Mouse (Mus musculus) heart, embryonic 14.5 days (tissue): ENCODE results near the gene Setd2. TPM values are rescaled to one million over a fixed set of nuclear protein-coding genes. Genes with fewer than 3 reads are reported as not detected.

Experiments
- ATAC-seq: fragments of 200-750 bp; cut with Nextera tagmentation; 2 replicates; pipeline ENCODE4 v1.8.0; 2017; ENCODE audit warnings: low read depth, moderate TSS enrichment; ENCODE audit not compliant: insufficient number of reproducible peaks, insufficient read depth, low FRiP score
- H3K27ac ChIP-seq, 2 experiments: fragments of 200-500 bp in 1 of 2; fragments of 300-500 bp in 1 of 2; sonication (generic) in 1 of 2; replicated peaks in 1 of 2; 2 replicates each; pipeline ENCODE4 v1.5.1; 2012 to 2014; ENCODE audit warnings: low read depth in 2 of 2, low read length in 2 of 2, control low read depth in 1 of 2, mild to moderate bottlenecking in 1 of 2, mixed read lengths in 1 of 2; ENCODE audit not compliant: control insufficient read depth in 1 of 2, insufficient read depth in 1 of 2
- H3K27me3 ChIP-seq: fragments of 300-500 bp; sonication (generic); 2 replicates; pipeline ENCODE4 v1.6.1; 2014; ENCODE audit warnings: mild to moderate bottlenecking, low read length, control low read depth; ENCODE audit not compliant: control insufficient read depth, insufficient read depth
- H3K36me3 ChIP-seq: fragments of 300-500 bp; sonication (generic); 2 replicates; pipeline ENCODE4 v1.6.1; 2014; ENCODE audit warnings: mild to moderate bottlenecking, control low read depth, low read length, mixed read lengths; ENCODE audit not compliant: control insufficient read depth, insufficient read depth
- H3K4me1 ChIP-seq, 2 experiments: fragments of 200-500 bp in 1 of 2; fragments of 300-500 bp in 1 of 2; sonication (generic) in 1 of 2; 2 replicates each; pipeline ENCODE4 v1.6.1; 2012 to 2014; ENCODE audit warnings: low read length in 2 of 2, control low read depth in 1 of 2, mixed read lengths in 1 of 2; ENCODE audit not compliant: control insufficient read depth in 2 of 2, insufficient read depth in 2 of 2
- H3K4me2 ChIP-seq: fragments of 300-500 bp; sonication (generic); 2 replicates; pipeline ENCODE4 v1.6.1; 2014; ENCODE audit warnings: mild to moderate bottlenecking, low read length
- H3K4me3 ChIP-seq, 2 experiments: fragments of 200-500 bp in 1 of 2; fragments of 300-500 bp in 1 of 2; sonication (generic) in 1 of 2; 2 replicates each; pipeline ENCODE4 v1.5.1; 2012 to 2014; ENCODE audit warnings: low read length in 2 of 2, mild to moderate bottlenecking in 2 of 2, control low read depth in 1 of 2, low read depth in 1 of 2, moderate library complexity in 1 of 2; ENCODE audit not compliant: control insufficient read depth in 1 of 2, insufficient read depth in 1 of 2
- H3K9ac ChIP-seq: fragments of 300-500 bp; sonication (generic); 2 replicates; pipeline ENCODE4 v1.6.1; 2014; ENCODE audit warnings: mild to moderate bottlenecking, low read length
- H3K9me3 ChIP-seq: fragments of 300-500 bp; sonication (generic); 2 replicates; pipeline ENCODE4 v1.6.1; 2016; ENCODE audit warnings: low read length, control low read depth; ENCODE audit not compliant: control insufficient read depth
- WGBS: fragments of 180-500 bp; shearing (Covaris S2); extraction: QIAGEN DNeasy Blood & Tissue Kit; methylation state at CpG from one replicate; pipeline ENCODE4 v1.1.7; 2014; 5-methylcytosine and 5-hydroxymethylcytosine counted together
- microRNA-seq: library from miRNA; unstranded; fragments of <30 nt; microRNA quantifications from one replicate; pipeline ENCODE4, GENCODE M21; 2016
- polyA plus RNA-seq: library from polyadenylated mRNA; unstranded; fragments of >200 nt; fragmentation: Nextera tagmentation; extraction: Ambion mirVana; gene quantifications from 2 replicates; pipeline ENCODE4 v1.2.1, GENCODE M21; 2014

Gene Setd2
- polyA plus RNA-seq, 1 experiment from 2014 or later = 35.6 TPM

- Histone ChIP-seq H3K27me3 (no peaks in the 10 kb centered on the region), H3K4me1 (peaks cover 6 to 32% of the 10 kb centered on the region in 2 experiments), H3K4me3 (no peak overlapping the region), H3K9me3 (no peaks in the 10 kb centered on the region), H3K4me2 (no peak overlapping the region), H3K27ac (no peak overlapping the region), H3K36me3 (peaks cover 10% of the 10 kb centered on the region), H3K9ac (no peak overlapping the region)
- WGBS = 60% methylated on average over 7 of the region's 7 CpGs
- no peak for ATAC-seq
Measured at GRCm38 (mm10) chr9:110660856-110661612, 128.6 kb downstream of the Setd2 start.

DNA sequence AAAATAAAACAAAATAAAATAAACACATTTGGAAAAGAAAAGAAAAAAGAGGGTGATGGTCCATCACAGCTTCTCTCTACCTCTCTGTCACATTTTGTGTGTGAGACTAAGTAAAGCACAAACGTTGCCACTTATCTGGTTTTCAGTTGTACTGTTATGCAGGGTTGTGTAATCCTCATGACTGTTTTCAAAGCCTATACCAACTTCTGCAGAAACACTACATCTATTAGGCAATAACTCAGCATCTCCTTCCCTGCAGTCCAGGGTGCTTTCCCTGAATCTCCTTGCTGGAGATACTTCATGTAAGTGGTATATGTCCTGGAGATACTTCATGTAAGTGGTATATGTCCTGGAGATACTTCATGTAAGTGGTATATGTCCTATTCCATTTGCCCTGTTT, 130.4 kb downstream of the Setd2 start:
- H3K4me1 ChIP-seq = peaks cover 17 to 42% of the 10 kb centered on the region in 2 experiments
- no peak overlapping the region for H3K27ac ChIP-seq
- H3K36me3 ChIP-seq = peaks cover 10% of the 10 kb centered on the region
- ATAC-seq = no peak
- H3K4me3 ChIP-seq = no peak overlapping the region
- no peak overlapping the region for H3K4me2 ChIP-seq
- H3K9me3 ChIP-seq = no peaks in the 10 kb centered on the region
- H3K9ac ChIP-seq = no peak overlapping the region
- 51% methylated on average over 1 of the region's 1 CpGs for WGBS
- no peaks in the 10 kb centered on the region for H3K27me3 ChIP-seq

GRCm38 (mm10) chr9:110665912-110666311, 133.5 kb downstream of the Setd2 start:
- peak; percentile 60; the same call in 1 of the 2 replicates for ATAC-seq
- Histone ChIP-seq H3K27me3 (no peaks in the 10 kb centered on the region), H3K9me3 (no peaks in the 10 kb centered on the region), H3K9ac (0 out of 2 replicates have a peak overlapping the region, but pooled peaks have one; percentile 31), H3K4me3 (no peak overlapping the region), H3K27ac (peak overlapping the region; percentile 35 to 84; a peak in 2 of 4 replicates), H3K36me3 (0 out of 2 replicates have a peak, but pooled peaks cover 3% of the 10 kb centered on the region), H3K4me2 (peak overlapping the region; percentile 36), H3K4me1 (peaks cover 42 to 69% of the 10 kb centered on the region in 2 experiments)
- 16% methylated on average over 4 of the region's 4 CpGs for WGBS

- WGBS = 23% methylated on average over 8 of the region's 8 CpGs
- peak overlapping the region; percentile 31; the same call in 1 of the 2 replicates for H3K9ac ChIP-seq
- H3K4me1 ChIP-seq = peaks cover 46 to 73% of the 10 kb centered on the region in 2 experiments
- H3K27ac ChIP-seq = peak overlapping the region; percentile 51 to 84
- H3K27me3 ChIP-seq = no peaks in the 10 kb centered on the region
- no peaks in the 10 kb centered on the region for H3K9me3 ChIP-seq
- no peak overlapping the region for H3K4me3 ChIP-seq
- H3K4me2 ChIP-seq = peak overlapping the region; percentile 36
- ATAC-seq = peak; percentile 31; the same call in 1 of the 2 replicates
- H3K36me3 ChIP-seq = 0 out of 2 replicates have a peak, but pooled peaks cover 3% of the 10 kb centered on the region
Measured at GRCm38 (mm10) chr9:110666374-110666773, 134.0 kb downstream of the Setd2 start.

- no peak overlapping the region for H3K4me2 ChIP-seq
- H3K36me3 ChIP-seq = 0 out of 2 replicates have a peak, but pooled peaks cover 3% of the 10 kb centered on the region
- H3K27ac ChIP-seq = peak overlapping the region; percentile 28 to 84; a peak in 1 of 4 replicates
- WGBS = 52% methylated on average over 4 of the region's 4 CpGs
- no peaks in the 10 kb centered on the region for H3K9me3 ChIP-seq
- no peak for ATAC-seq
- peaks cover 50 to 79% of the 10 kb centered on the region in 2 experiments for H3K4me1 ChIP-seq
- H3K9ac ChIP-seq = 0 out of 2 replicates have a peak overlapping the region, but pooled peaks have one; percentile 40
- H3K4me3 ChIP-seq = no peak overlapping the region
- no peaks in the 10 kb centered on the region for H3K27me3 ChIP-seq
Measured at GRCm38 (mm10) chr9:110667219-110667836, 134.9 kb downstream of the Setd2 start.

Small RNA genes lying within 50 kb of the gene (microRNA-seq; reads per million reads assigned to microRNA genes)
- not detected for gene Mir8107

Other genes starting within 250 kb of the Setd2 start
- 14.0 and 14.8 TPM in 2 replicates for gene Elp6, start 227.4 kb upstream of the Setd2 start, polyA plus RNA-seq
- 14.9 and 16.1 TPM in 2 replicates for gene Scap, start 199.3 kb upstream of the Setd2 start, polyA plus RNA-seq
- 10.3 and 12.5 TPM in 2 replicates for gene Ptpn23, start 124.4 kb upstream of the Setd2 start, polyA plus RNA-seq
- gene Ngp, start 112.8 kb upstream of the Setd2 start, polyA plus RNA-seq = 1.1 and 4.2 TPM in 2 replicates
- gene Klhl18, start 55.9 kb upstream of the Setd2 start, polyA plus RNA-seq = 7.7 and 8.7 TPM in 2 replicates
- gene Kif9, start 55.6 kb upstream of the Setd2 start, polyA plus RNA-seq = 0.47 and 0.65 TPM in 2 replicates
- gene Nradd, start 91.9 kb downstream of the Setd2 start, polyA plus RNA-seq = 8.4 and 12.2 TPM in 2 replicates
- 2.4 and 2.7 TPM in 2 replicates for gene Nbeal2, start 121.6 kb downstream of the Setd2 start, polyA plus RNA-seq
- gene Ccdc12, start 123.9 kb downstream of the Setd2 start, polyA plus RNA-seq = 146 and 147 TPM in 2 replicates
- gene Myl3, start 209.3 kb downstream of the Setd2 start, polyA plus RNA-seq = 4,569 and 4,875 TPM in 2 replicates
- 22.2 and 23.9 TPM in 2 replicates for gene Pth1r, start 214.5 kb downstream of the Setd2 start, polyA plus RNA-seq